Mouse (Mus musculus) liver, embryonic 11.5 days (tissue): ENCODE data around the gene Trip6. TPM values are rescaled to one million over a fixed set of nuclear protein-coding genes. Genes with fewer than 3 reads are reported as not detected.
A peak's percentile ranks its signal among the peaks of the same experiment; 100 is the strongest.

Experiments
- ATAC-seq: fragments of 200-750 bp; cut with Nextera tagmentation; replicated peaks from 2 replicates; pipeline ENCODE4 v1.8.0; 2017; ENCODE audit warnings: moderate number of reproducible peaks, mild to moderate bottlenecking, moderate TSS enrichment, moderate library complexity; ENCODE audit not compliant: low FRiP score
- DNase-seq: peaks from one replicate; pipeline ENCODE4 v3.0.0-alpha.2; 2017; ENCODE audit warnings: low spot score
- H3K27ac ChIP-seq: fragments of 300-500 bp; sonication (generic); 2 replicates; pipeline ENCODE4 v1.5.1; 2014; ENCODE audit warnings: mild to moderate bottlenecking, low read depth, low read length, control low read depth
- H3K27me3 ChIP-seq: fragments of 300-500 bp; sonication (generic); replicated peaks from 2 replicates; pipeline ENCODE4 v1.6.1; 2014; ENCODE audit warnings: low read length, mixed read lengths; ENCODE audit not compliant: control insufficient read depth, insufficient read depth
- H3K36me3 ChIP-seq: fragments of 300-500 bp; sonication (generic); 2 replicates; pipeline ENCODE4 v1.6.1; 2014; ENCODE audit warnings: mild to moderate bottlenecking, low read length, moderate library complexity, mixed read lengths; ENCODE audit not compliant: control insufficient read depth, insufficient read depth
- H3K4me1 ChIP-seq: fragments of 300-500 bp; sonication (generic); replicated peaks from 2 replicates; pipeline ENCODE4 v1.6.1; 2014; ENCODE audit warnings: low read length, mixed read lengths; ENCODE audit not compliant: control insufficient read depth, insufficient read depth
- H3K4me2 ChIP-seq: fragments of 300-500 bp; sonication (generic); 2 replicates; pipeline ENCODE4 v1.6.1; 2014; ENCODE audit warnings: mild to moderate bottlenecking, control low read depth, moderate library complexity
- H3K4me3 ChIP-seq: fragments of 300-500 bp; sonication (generic); 2 replicates; pipeline ENCODE4 v1.5.1; 2014; ENCODE audit warnings: low read depth, low read length, control low read depth
- H3K9ac ChIP-seq: fragments of 300-500 bp; sonication (generic); 2 replicates; pipeline ENCODE4 v1.6.1; 2014; ENCODE audit warnings: low read depth, low read length, control low read depth
- H3K9me3 ChIP-seq: fragments of 300-500 bp; sonication (generic); 2 replicates; pipeline ENCODE4 v1.6.1; 2016; ENCODE audit warnings: low read length, inconsistent platforms, mixed read lengths; ENCODE audit not compliant: control insufficient read depth
- WGBS: fragments of 180-500 bp; shearing (Covaris S2); extraction: QIAGEN DNeasy Blood & Tissue Kit; methylation state at CpG from one replicate; pipeline ENCODE4 v1.1.7; 2014; 5-methylcytosine and 5-hydroxymethylcytosine counted together
- polyA plus RNA-seq: library from polyadenylated mRNA; unstranded; fragments of >200 nt; fragmentation: Nextera tagmentation; extraction: Ambion mirVana; gene quantifications from 2 replicates; pipeline ENCODE4 v1.2.1, GENCODE M21; 2014

Trip6 gene
- polyA plus RNA-seq, 1 experiment from 2014 or later, result 31.6 TPM

DNA sequence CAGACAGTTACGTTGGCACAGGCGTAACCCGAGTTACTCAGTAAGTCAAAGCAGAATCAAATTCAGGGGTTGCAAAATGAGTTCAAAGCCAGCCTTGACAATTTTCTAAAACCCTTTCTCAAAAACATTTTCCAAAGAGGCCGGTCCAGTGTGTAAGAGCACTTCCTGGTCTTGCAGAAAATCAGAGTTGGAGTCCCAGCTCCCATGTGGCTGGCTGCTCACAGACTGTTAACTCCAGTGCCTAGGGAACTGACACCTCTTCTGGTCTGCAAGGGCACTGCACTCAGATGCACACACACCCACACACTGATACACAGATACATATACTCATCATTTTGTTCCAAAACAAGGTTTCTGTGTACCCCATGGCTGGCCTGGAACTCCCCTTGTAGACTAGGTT, 5.8 kb downstream of the Trip6 start:
- Histone ChIP-seq H3K4me3 (peak overlapping the region; percentile 95), H3K4me1 (peaks cover 47% of the 10 kb centered on the region)
- 94% methylated on average over 4 of the region's 4 CpGs for WGBS

DNA sequence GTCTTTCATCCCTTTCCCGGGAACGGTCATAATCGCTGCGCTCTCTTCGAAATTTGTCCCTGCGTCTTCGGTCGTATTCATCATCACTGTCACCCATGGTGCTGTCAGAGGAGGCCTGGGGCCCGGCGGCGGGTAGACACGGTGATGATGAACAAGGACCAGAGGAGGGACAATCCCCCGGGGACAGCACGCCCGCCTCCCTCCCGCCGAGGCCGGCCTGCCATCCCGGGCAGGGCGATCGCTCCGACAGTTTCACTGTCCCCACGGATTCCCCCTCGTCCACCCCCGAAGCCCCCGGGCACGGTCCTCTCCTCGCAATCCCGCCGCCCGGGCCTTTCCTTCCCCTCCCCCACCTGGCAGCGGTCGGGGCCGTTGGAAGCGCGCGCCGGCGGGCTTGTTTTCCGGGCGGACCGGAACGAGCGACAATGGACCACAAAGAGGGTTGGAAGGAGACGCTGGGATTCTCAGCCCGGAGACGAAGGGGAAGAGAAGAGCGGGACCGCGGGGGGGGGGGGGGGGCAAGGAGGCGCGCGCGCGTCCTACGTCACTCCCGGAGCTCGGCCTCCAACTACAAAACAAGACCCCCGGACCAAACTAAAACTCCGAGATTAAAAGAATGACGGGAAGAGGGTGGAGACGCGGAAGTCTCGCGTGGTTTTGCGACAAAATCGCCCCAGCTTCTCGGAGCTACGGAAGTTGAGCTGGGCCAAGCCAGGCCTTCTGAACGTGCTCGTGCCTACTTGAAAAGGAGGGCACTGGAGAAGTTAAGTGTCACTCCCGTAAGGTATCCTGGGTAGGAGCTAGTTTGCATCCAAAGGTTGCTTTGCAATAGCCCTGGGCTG, 6.9 kb downstream of the Trip6 start, which contains the start of gene Srrt:
Srrt (minus strand) TSS at position 604 of the 842 bp plus-strand sequence.
- DNase-seq, result peak; percentile 90
- Histone ChIP-seq H3K9me3 (no peaks in the 10 kb centered on the region), H3K4me2 (peak within 1 kb of the TSS; percentile 68), H3K27ac (peak within 1 kb of the TSS; percentile 87), H3K36me3 (peaks cover 42% of the 10 kb centered on the region), H3K9ac (peak within 1 kb of the TSS; percentile 96), H3K4me1 (peaks cover 41% of the 10 kb centered on the region), H3K27me3 (no peaks in the 10 kb centered on the region), H3K4me3 (peak within 1 kb of the TSS; percentile 95)
- under 1% methylated on average over 65 of the region's 72 CpGs for WGBS
- peak; percentile 82 for ATAC-seq

More for the DNA sequence above, 5.8 kb downstream of the Trip6 start:
- peak overlapping the region; percentile 68 for H3K4me2 ChIP-seq
- H3K27ac ChIP-seq, result peak overlapping the region; percentile 87; the same call in 1 of the 2 replicates
- H3K27me3 ChIP-seq, result no peaks in the 10 kb centered on the region
- no peaks in the 10 kb centered on the region for H3K9me3 ChIP-seq
- no peak for DNase-seq
- H3K9ac ChIP-seq, result peak overlapping the region; percentile 96; the same call in 1 of the 2 replicates
- no peak for ATAC-seq
- peaks cover 31% of the 10 kb centered on the region for H3K36me3 ChIP-seq

DNA sequence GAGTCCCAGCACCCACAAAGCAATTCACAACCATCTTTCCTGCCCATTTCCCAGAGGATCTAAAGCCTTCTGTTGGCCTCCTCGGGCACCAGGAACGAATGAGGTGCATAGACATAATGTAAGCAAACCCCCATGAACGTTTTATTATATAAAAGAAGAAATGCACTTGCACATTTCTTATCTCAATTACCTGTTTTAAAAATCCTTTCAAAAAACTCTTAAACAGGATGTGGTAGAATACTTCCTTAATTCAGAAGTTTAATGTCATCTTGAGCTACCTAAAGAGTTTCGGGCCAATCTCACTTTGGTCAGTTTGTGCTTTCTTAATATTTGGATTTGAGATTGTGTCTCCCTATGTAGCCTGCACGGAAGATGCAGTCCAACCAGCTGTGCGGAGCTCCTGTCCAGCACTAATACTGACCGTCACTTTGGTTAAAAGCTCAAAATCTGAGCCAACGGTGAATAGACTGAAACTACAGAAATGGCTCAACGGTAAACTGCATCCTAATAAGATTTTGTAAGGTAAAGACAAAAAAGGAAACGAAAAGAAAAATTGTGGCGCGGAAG, 7.7 kb downstream of the Trip6 start:
- H3K9me3 ChIP-seq, result no peaks in the 10 kb centered on the region
- H3K4me3 ChIP-seq, result peak overlapping the region; percentile 95
- peak overlapping the region; percentile 96 for H3K9ac ChIP-seq
- peaks cover 48% of the 10 kb centered on the region for H3K36me3 ChIP-seq
- DNase-seq, result no peak
- ATAC-seq, result no peak
- peak overlapping the region; percentile 87 for H3K27ac ChIP-seq
- peak overlapping the region; percentile 68 for H3K4me2 ChIP-seq
- no peaks in the 10 kb centered on the region for H3K27me3 ChIP-seq
- WGBS, result 11% methylated on average over 12 of the region's 12 CpGs
- H3K4me1 ChIP-seq, result peaks cover 36% of the 10 kb centered on the region

DNA sequence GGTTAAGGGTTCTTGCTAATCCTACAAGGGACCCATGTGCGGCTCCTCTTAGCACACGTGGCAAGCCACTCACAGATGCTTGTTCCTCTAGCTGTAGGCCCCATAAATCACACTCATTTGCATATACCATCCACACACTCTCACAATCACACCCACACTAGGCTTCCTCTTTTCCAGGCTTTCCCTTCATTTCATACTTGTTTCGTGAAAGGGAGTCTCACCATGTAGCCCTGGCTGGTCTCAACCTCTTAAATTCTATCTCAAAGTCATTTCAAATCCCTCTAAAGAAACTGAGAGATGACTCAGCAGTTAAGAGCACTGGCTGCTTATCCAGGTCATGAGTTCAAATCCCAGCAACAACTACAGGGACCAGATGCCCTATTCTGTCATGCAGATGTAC, 8.4 kb downstream of the Trip6 start:
- DNase-seq, result no peak
- peak overlapping the region; percentile 68 for H3K4me2 ChIP-seq
- no peaks in the 10 kb centered on the region for H3K27me3 ChIP-seq
- 53% methylated on average over 3 of the region's 3 CpGs for WGBS
- H3K36me3 ChIP-seq, result peaks cover 55% of the 10 kb centered on the region
- H3K27ac ChIP-seq, result no peak overlapping the region
- H3K9ac ChIP-seq, result peak overlapping the region; percentile 96
- H3K4me3 ChIP-seq, result peak overlapping the region; percentile 95
- no peak for ATAC-seq
- no peaks in the 10 kb centered on the region for H3K9me3 ChIP-seq
- H3K4me1 ChIP-seq, result peaks cover 35% of the 10 kb centered on the region

DNA sequence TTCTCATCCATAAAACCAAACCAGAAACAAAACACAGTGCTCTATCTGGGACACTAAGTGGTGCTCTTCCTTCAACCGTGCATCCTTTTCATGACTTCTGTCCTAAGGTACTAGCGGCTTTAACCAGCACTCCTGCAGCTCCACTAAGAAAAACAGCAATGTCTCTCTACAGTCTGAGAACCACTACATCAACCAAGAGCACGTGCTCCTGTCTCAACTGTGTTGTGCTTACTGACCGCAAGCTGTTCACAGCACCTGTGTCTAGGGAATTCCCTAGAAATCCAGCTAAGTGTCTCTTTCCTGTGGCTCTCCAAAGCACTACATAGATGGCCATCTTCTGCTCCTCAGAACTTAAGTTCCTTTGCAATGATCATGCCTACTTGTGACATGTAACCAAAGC, 9.4 kb downstream of the Trip6 start:
- DNase-seq (no peak), ATAC-seq (no peak)
- Histone ChIP-seq H3K27me3 (no peaks in the 10 kb centered on the region), H3K4me1 (peaks cover 35% of the 10 kb centered on the region), H3K9me3 (no peaks in the 10 kb centered on the region), H3K4me3 (peak overlapping the region; percentile 95), H3K27ac (peak overlapping the region; percentile 49; the same call in 1 of the 2 replicates), H3K4me2 (peak overlapping the region; percentile 68), H3K36me3 (peaks cover 58% of the 10 kb centered on the region), H3K9ac (peak overlapping the region; percentile 96)
- WGBS, result 73% methylated on average over 4 of the region's 4 CpGs

DNA sequence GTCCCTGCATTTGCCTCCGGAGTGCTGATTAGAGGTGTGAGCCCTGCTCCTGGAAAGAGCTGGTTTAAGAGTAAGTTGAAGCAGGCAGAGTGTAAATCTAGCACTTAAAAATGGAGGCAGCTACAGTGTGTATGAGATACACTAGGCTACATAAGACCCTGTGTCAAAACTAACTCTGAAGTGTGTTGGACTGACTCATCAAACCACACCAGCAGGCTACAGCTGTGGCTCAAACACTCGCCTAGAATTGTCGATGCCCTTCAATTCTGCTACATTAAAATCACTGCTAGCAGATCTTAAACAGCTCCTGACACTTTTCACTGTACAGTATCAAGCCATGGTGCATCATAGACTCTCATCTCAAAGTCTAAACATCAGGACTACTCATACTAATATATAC, 10.0 kb downstream of the Trip6 start:
- 64% methylated on average over 3 of the region's 3 CpGs for WGBS
- peaks cover 58% of the 10 kb centered on the region for H3K36me3 ChIP-seq
- DNase-seq (no peak), ATAC-seq (no peak)
- H3K4me1 ChIP-seq, result peaks cover 35% of the 10 kb centered on the region
- H3K4me2 ChIP-seq, result peak overlapping the region; percentile 68
- H3K27me3 ChIP-seq, result no peaks in the 10 kb centered on the region
- peak overlapping the region; percentile 95; the same call in 1 of the 2 replicates for H3K4me3 ChIP-seq
- 0 out of 2 replicates have a peak overlapping the region, but pooled peaks have one; percentile 17 for H3K27ac ChIP-seq
- no peaks in the 10 kb centered on the region for H3K9me3 ChIP-seq
- H3K9ac ChIP-seq, result peak overlapping the region; percentile 6; the same call in 1 of the 2 replicates

DNA sequence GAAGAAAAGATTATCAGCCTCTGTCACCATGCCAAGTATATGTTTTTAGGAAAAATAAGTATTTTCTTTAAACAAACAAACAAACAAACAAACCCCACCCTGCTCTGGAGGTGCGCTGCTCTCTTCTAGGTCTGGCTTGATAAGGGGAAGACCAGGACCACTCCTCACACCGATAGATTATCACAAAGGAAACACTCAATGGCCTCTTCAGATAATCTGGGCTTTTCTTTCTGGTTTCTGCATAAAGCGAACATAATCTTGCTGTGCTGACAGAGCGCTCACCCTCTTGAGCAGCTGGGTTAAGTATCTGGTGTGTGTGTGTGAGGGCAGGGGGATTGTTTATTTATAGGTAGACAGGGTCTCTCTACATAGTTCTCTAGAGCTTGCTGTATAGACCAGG, 10.6 kb downstream of the Trip6 start:
- H3K4me3 ChIP-seq, result 0 out of 2 replicates have a peak overlapping the region, but pooled peaks have one; percentile 95
- DNase-seq (no peak), ATAC-seq (no peak; the same call in 1 of the 2 replicates)
- peak overlapping the region; percentile 6; the same call in 1 of the 2 replicates for H3K9ac ChIP-seq
- H3K27ac ChIP-seq, result no peak overlapping the region
- H3K4me2 ChIP-seq, result peak overlapping the region; percentile 68
- 48% methylated on average over 4 of the region's 4 CpGs for WGBS
- H3K36me3 ChIP-seq, result peaks cover 58% of the 10 kb centered on the region
- no peaks in the 10 kb centered on the region for H3K9me3 ChIP-seq
- no peaks in the 10 kb centered on the region for H3K27me3 ChIP-seq
- peaks cover 35% of the 10 kb centered on the region for H3K4me1 ChIP-seq

DNA sequence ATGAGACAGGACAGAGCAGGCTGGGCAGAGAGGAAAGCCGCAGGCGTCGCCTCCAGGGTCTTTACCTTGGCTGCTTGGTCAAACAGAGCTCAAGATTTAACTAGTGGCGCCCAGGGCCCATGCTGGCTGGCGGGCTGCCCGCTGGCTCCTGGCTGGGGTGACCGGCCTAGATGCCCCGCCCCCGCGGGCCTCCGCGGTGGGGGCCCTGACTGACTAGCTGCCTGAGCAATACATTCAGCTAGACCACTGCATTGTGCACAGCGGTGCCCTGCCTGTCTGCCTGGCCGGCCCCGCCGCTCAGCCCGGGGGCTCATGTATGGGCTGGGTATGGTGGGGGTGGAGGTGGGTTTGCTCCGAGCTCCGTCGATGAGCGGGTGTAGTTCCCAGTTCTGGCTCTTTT, 13.0 kb downstream of the Trip6 start:
- Histone ChIP-seq H3K27ac (no peak overlapping the region), H3K9me3 (no peaks in the 10 kb centered on the region), H3K4me3 (no peak overlapping the region), H3K9ac (no peak overlapping the region), H3K27me3 (no peaks in the 10 kb centered on the region), H3K36me3 (peaks cover 79% of the 10 kb centered on the region), H3K4me1 (peaks cover 33% of the 10 kb centered on the region), H3K4me2 (no peak overlapping the region)
- DNase-seq (no peak), ATAC-seq (no peak)
- 91% methylated on average over 21 of the region's 21 CpGs for WGBS
